Mouse (Mus musculus) embryonic facial prominence, embryonic 15.5 days (tissue): ENCODE data around the gene R3hdm2. TPM values are rescaled to one million over a fixed set of nuclear protein-coding genes. Genes with fewer than 3 reads are reported as not detected.

Source experiments
- ATAC-seq: fragments of 200-750 bp; cut with Nextera tagmentation; 2 replicates; pipeline ENCODE4 v1.8.0; 2017; ENCODE audit warnings: low read depth, moderate TSS enrichment; ENCODE audit not compliant: insufficient number of reproducible peaks, low FRiP score, low TSS enrichment
- H3K27ac ChIP-seq: fragments of 300-500 bp; sonication (generic); replicated peaks from 2 replicates; pipeline ENCODE4 v1.5.1; 2015; ENCODE audit warnings: mild to moderate bottlenecking, inconsistent platforms
- H3K27me3 ChIP-seq: fragments of 300-500 bp; sonication (generic); 2 replicates; pipeline ENCODE4 v1.6.1; 2015; ENCODE audit warnings: inconsistent platforms
- H3K36me3 ChIP-seq: fragments of 300-500 bp; sonication (generic); 2 replicates; pipeline ENCODE4 v1.6.1; 2015; ENCODE audit warnings: mild to moderate bottlenecking, inconsistent platforms
- H3K4me1 ChIP-seq: fragments of 300-500 bp; sonication (generic); 2 replicates; pipeline ENCODE4 v1.6.1; 2015; ENCODE audit warnings: inconsistent platforms
- H3K4me2 ChIP-seq: fragments of 300-500 bp; sonication (generic); replicated peaks from 2 replicates; pipeline ENCODE4 v1.6.1; 2015; ENCODE audit warnings: mild to moderate bottlenecking, inconsistent platforms
- H3K4me3 ChIP-seq: fragments of 300-500 bp; sonication (generic); replicated peaks from 2 replicates; pipeline ENCODE4 v1.5.1; 2015; ENCODE audit warnings: mild to moderate bottlenecking, inconsistent platforms
- H3K9ac ChIP-seq: fragments of 300-500 bp; sonication (generic); 2 replicates; pipeline ENCODE4 v1.6.1; 2015; ENCODE audit warnings: inconsistent platforms
- H3K9me3 ChIP-seq: fragments of 300-500 bp; sonication (generic); replicated peaks from 2 replicates; pipeline ENCODE4 v1.6.1; 2016; ENCODE audit warnings: inconsistent platforms
- WGBS: fragments of 180-500 bp; shearing (Covaris S2); methylation state at CpG from one replicate; pipeline ENCODE4 v1.1.7; 2015; 5-methylcytosine and 5-hydroxymethylcytosine counted together
- polyA plus RNA-seq: library from polyadenylated mRNA; unstranded; fragments of >200 nt; fragmentation: Nextera tagmentation; extraction: Ambion mirVana; gene quantifications from 2 replicates; pipeline ENCODE4 v1.2.1, GENCODE M21; 2015

Gene R3hdm2
- polyA plus RNA-seq, 1 experiment from 2014 or later, result 40.1 TPM

DNA sequence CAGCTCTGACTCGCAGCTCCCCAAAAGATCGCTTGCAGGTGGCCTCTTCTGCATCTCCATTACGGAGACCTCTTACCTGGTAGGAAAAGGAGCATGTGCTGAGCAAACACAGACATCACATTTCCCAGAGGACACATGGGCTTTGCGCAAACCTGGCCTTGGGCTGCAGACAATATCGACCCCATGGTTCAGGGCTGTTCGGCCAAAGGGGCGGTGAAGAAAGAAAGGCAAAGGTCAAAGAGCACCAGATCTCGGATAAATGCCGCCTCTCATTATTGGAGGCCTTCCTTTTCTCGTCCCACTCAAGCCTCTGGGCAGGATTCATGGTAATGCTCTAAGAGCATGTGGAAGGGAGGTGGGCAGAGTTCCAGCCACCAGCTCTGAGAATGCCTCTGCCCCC, 24.8 kb upstream of the R3hdm2 start:
- WGBS, result 52% methylated on average over 10 of the region's 10 CpGs
- H3K4me2 ChIP-seq, result no peak overlapping the region
- no peak overlapping the region for H3K9ac ChIP-seq
- H3K27ac ChIP-seq, result no peak overlapping the region
- no peaks in the 10 kb centered on the region for H3K36me3 ChIP-seq
- ATAC-seq, result no peak
- H3K9me3 ChIP-seq, result no peaks in the 10 kb centered on the region
- H3K4me1 ChIP-seq, result no peaks in the 10 kb centered on the region
- no peak overlapping the region for H3K4me3 ChIP-seq
- no peaks in the 10 kb centered on the region for H3K27me3 ChIP-seq

- Histone ChIP-seq H3K4me3 (no peak overlapping the region), H3K27ac (no peak overlapping the region), H3K4me2 (no peak overlapping the region), H3K4me1 (no peaks in the 10 kb centered on the region), H3K9ac (no peak overlapping the region), H3K9me3 (no peaks in the 10 kb centered on the region), H3K27me3 (no peaks in the 10 kb centered on the region), H3K36me3 (no peaks in the 10 kb centered on the region)
- 85% methylated on average over 3 of the region's 3 CpGs for WGBS
- ATAC-seq, result no peak
Observed at GRCm38 (mm10) chr10:127360714-127361113, 19.4 kb upstream of the R3hdm2 start.

DNA sequence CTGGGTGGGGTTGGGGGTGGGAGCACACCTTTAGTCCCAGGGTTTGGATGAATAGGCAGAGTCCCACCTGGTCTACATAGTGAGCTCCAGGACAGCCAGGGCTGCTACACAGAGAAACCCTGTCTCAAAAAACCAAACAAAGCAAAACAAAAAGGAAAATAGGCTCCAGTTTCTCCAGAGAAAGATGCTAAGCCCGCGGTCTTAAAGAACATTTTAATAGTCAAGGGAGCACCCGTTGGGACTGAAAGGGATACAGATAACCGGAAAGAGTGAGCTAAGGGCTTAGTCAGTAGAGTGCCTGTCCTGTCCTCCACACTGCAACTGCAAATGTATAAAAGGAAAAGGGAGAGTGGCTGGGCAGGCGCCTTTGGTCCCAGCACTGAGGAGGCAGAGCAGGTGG, 13.0 kb upstream of the R3hdm2 start:
- no peak for ATAC-seq
- Histone ChIP-seq H3K9me3 (no peaks in the 10 kb centered on the region), H3K9ac (no peak overlapping the region), H3K27me3 (no peaks in the 10 kb centered on the region), H3K4me3 (no peak overlapping the region), H3K4me2 (no peak overlapping the region), H3K4me1 (no peaks in the 10 kb centered on the region), H3K36me3 (no peaks in the 10 kb centered on the region), H3K27ac (no peak overlapping the region)
- WGBS, result 73% methylated on average over 5 of the region's 5 CpGs

GRCm38 (mm10) chr10:127368273-127368672, 11.9 kb upstream of the R3hdm2 start:
- no peak for ATAC-seq
- H3K36me3 ChIP-seq, result no peaks in the 10 kb centered on the region
- WGBS, result 86% methylated on average over 2 of the region's 2 CpGs

GRCm38 (mm10) chr10:127369834-127370820, 10.0 kb upstream of the R3hdm2 start, which contains the start of gene Inhbc:
TSS of gene Inhbc (minus strand) at chr10:127370431.
- Histone ChIP-seq H3K9ac (no peak within 1 kb of the TSS), H3K27me3 (no peaks in the 10 kb centered on the region), H3K4me3 (no peak within 1 kb of the TSS), H3K9me3 (no peaks in the 10 kb centered on the region), H3K4me1 (no peaks in the 10 kb centered on the region), H3K36me3 (no peaks in the 10 kb centered on the region), H3K27ac (no peak within 1 kb of the TSS), H3K4me2 (no peak within 1 kb of the TSS)
- ATAC-seq, result no peak
- WGBS, result 76% methylated on average over 22 of the region's 22 CpGs

More at GRCm38 (mm10) chr10:127368273-127368672, 11.9 kb upstream of the R3hdm2 start:
- Histone ChIP-seq H3K4me2 (no peak overlapping the region), H3K4me3 (no peak overlapping the region), H3K27ac (no peak overlapping the region), H3K27me3 (no peaks in the 10 kb centered on the region), H3K9ac (no peak overlapping the region), H3K4me1 (no peaks in the 10 kb centered on the region), H3K9me3 (no peaks in the 10 kb centered on the region)

GRCm38 (mm10) chr10:127371023-127371422, 9.1 kb upstream of the R3hdm2 start:
- no peaks in the 10 kb centered on the region for H3K36me3 ChIP-seq
- H3K9ac ChIP-seq, result no peak overlapping the region
- no peaks in the 10 kb centered on the region for H3K27me3 ChIP-seq
- H3K4me3 ChIP-seq, result no peak overlapping the region
- H3K4me2 ChIP-seq, result no peak overlapping the region
- H3K4me1 ChIP-seq, result no peaks in the 10 kb centered on the region
- no peaks in the 10 kb centered on the region for H3K9me3 ChIP-seq
- no peak for ATAC-seq
- 76% methylated on average over 2 of the region's 2 CpGs for WGBS
- H3K27ac ChIP-seq, result no peak overlapping the region

DNA sequence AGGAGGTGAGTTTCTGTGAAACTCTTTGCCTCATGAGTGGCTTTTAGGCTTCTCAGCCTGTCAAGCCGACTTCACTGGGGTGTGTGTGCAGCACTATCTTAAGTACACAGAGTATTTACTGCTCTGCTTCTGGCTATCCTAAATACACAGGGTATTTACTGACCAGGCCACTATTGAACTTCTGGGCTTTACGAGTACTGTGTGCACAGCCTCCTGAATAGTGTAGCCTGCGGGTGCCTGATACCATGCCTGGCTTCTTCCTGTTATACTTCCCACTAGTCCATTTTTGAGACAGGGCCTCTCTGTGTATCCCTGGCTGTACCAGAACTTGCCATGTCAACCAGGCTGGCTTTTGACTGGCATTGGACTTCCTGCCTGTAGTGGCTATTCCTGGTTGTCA, 2.4 kb upstream of the R3hdm2 start:
- Histone ChIP-seq H3K4me3 (no peak overlapping the region), H3K4me2 (no peak overlapping the region), H3K4me1 (peaks cover 8% of the 10 kb centered on the region), H3K9me3 (no peaks in the 10 kb centered on the region), H3K27me3 (no peaks in the 10 kb centered on the region), H3K27ac (no peak overlapping the region), H3K36me3 (no peaks in the 10 kb centered on the region), H3K9ac (no peak overlapping the region)
- no peak for ATAC-seq
- WGBS, result 67% methylated on average over 3 of the region's 3 CpGs

DNA sequence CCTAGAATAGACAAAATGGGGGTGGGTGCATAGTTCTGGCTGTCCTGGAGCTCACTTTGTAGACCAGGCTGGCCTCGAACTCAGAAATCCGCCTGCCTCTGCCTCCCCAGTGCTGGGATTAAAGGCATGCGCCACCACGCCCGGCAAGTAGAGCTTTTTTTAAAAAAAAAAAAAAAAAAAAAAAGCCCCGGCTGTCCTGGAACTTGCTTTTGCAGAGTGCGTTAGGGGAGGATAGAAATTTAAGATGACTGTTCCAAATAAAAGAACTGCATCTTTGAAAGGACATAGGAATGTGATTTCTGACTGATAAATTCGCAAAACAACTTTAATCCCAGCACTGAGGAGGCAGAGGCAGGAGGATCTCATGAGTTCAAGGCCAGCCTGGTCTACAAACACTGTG, 473 bp upstream of the R3hdm2 start:
- no peaks in the 10 kb centered on the region for H3K27me3 ChIP-seq

DNA sequence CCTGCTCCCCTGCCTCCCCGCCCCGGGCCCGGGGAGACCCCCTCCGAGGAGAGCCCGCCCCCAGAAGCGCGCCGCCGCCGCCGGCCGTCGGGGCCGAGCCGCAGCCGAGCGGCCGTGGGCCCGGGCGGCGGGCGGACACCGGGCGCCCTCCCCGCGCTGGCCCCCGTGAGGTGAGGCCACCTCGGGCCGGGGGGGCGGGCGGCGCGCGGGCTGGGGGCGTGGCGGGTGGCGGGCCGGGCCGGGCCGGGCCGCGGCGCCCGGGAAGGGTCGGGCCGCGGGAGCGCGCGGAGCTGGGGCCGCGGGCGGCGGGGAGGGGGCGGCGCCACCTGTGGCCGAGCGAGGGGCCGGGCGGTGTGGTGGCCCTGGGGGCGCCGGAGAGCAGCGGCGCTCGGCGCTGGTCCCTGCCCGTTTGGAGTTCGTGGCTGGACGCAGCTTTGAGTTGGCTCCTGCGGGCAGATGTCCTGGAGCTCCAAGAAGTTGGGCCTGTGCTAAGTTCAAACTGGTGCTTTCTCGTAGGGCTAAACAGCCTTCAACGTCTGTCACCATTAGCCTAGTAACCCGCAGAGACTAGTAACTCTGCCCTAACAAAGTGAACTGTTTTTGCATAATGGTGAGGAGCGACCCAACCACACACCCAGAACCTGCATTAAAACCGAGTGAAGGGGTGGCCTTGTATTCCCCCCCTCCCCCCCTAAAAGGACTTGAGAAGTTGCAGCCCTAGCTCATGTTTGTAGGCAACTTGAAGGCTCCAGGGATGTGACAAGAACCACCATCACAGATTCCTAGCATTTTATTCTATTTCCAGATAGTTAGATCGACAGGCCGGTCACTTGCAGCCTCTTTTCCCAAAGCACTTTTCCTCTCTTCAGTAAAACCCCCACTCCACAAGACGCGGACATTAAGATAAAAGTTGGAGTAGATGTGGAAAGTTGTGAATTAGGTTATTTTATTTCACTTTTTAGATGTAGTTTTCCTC, 928 bp downstream of the R3hdm2 start:
- Histone ChIP-seq H3K27ac (peak overlapping the region; percentile 94), H3K4me3 (peak overlapping the region; percentile 74), H3K27me3 (no peaks in the 10 kb centered on the region), H3K36me3 (no peaks in the 10 kb centered on the region), H3K9me3 (no peaks in the 10 kb centered on the region), H3K4me2 (peak overlapping the region; percentile 54), H3K9ac (peak overlapping the region; percentile 66), H3K4me1 (peaks cover 8% of the 10 kb centered on the region)
- WGBS, result 1% methylated on average over 45 of the region's 79 CpGs
- ATAC-seq, result peak; percentile 82

More for the DNA sequence above, 473 bp upstream of the R3hdm2 start:
- peak overlapping the region; percentile 74 for H3K4me3 ChIP-seq
- H3K4me2 ChIP-seq, result peak overlapping the region; percentile 66
- peak overlapping the region; percentile 81 for H3K9ac ChIP-seq
- ATAC-seq, result no peak
- H3K36me3 ChIP-seq, result no peaks in the 10 kb centered on the region
- no peaks in the 10 kb centered on the region for H3K9me3 ChIP-seq
- H3K4me1 ChIP-seq, result peaks cover 8% of the 10 kb centered on the region
- peak overlapping the region; percentile 94 for H3K27ac ChIP-seq
- WGBS, result 81% methylated on average over 8 of the region's 8 CpGs

- Histone ChIP-seq H3K9me3 (no peaks in the 10 kb centered on the region), H3K9ac (peak overlapping the region; percentile 66; the same call in 1 of the 2 replicates), H3K4me1 (peaks cover 8% of the 10 kb centered on the region), H3K27me3 (no peaks in the 10 kb centered on the region), H3K4me3 (peak overlapping the region; percentile 74), H3K36me3 (no peaks in the 10 kb centered on the region), H3K27ac (peak overlapping the region; percentile 94), H3K4me2 (peak overlapping the region; percentile 54)
- WGBS, result 54% methylated on average over 2 of the region's 2 CpGs
- ATAC-seq, result no peak
Observed at GRCm38 (mm10) chr10:127381743-127382134, 1.6 kb downstream of the R3hdm2 start.

DNA sequence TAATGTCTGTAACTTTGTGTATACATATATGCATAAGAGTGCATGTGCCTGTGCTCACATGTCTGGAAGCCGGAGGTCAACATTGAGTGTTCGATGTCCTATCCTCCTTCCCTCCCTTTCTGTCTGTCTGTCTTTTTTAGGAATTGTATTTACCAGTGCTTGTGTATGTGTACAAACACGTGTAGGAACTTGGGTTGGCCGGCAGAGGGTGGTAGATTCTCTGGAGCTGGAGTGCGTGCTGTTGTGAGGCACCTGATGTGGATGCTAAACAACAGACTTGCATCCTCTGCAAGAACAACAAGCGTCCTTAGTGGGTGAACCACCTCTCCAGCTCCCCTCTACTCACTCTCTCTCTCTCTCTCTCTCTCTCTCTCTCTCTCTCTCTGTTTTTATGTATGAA, 11.6 kb downstream of the R3hdm2 start:
- H3K9me3 ChIP-seq, result no peaks in the 10 kb centered on the region
- H3K4me1 ChIP-seq, result no peaks in the 10 kb centered on the region
- H3K4me3 ChIP-seq, result no peak overlapping the region
- 80% methylated on average over 6 of the region's 6 CpGs for WGBS
- no peak overlapping the region for H3K4me2 ChIP-seq
- H3K36me3 ChIP-seq, result peaks cover 24% of the 10 kb centered on the region
- H3K27ac ChIP-seq, result no peak overlapping the region
- no peak overlapping the region for H3K9ac ChIP-seq
- ATAC-seq, result no peak
- H3K27me3 ChIP-seq, result no peaks in the 10 kb centered on the region
